Mouse (Mus musculus) left cerebral cortex, postnatal 10 days (tissue): Measurements from ENCODE around the gene Gm5105. TPM values are rescaled to one million over a fixed set of nuclear protein-coding genes. Genes with fewer than 3 reads are reported as not detected.

ENCODE experiments used
- total RNA-seq, 2 experiments: library from RNA; stranded (reverse); gene quantifications; 2 replicates each; pipeline ENCODE4 v1.2.3; 2021

Gene Gm5105
- total RNA-seq, 2 experiments from 2014 or later = not detected

Other genes with a start within 250 kb of the Gm5105 start
- 100 to 1,000 TPM; 180 to 201 TPM for gene H2afz, start 202.9 kb downstream of the Gm5105 start, total RNA-seq
- gene Dnajb14, start 199.7 kb downstream of the Gm5105 start, total RNA-seq = 10 to 100 TPM; 39.1 to 41.5 TPM
- gene Lamtor3, start 148.9 kb downstream of the Gm5105 start, total RNA-seq = 10 to 100 TPM; 66.2 to 68.8 TPM
- 1 to 10 TPM; 2.4 to 4.0 TPM for gene Dapp1, start 85.8 kb downstream of the Gm5105 start, total RNA-seq
- 1 to 10 TPM; 1.7 to 3.9 TPM for gene 1110002E22Rik, start 2.3 kb downstream of the Gm5105 start, total RNA-seq
- gene Trmt10a, start 76.1 kb upstream of the Gm5105 start, total RNA-seq = 1 to 10 TPM; 4.1 to 7.7 TPM
- 1 to 10 TPM; 4.4 to 4.9 TPM for gene Mttp, start 77.6 kb upstream of the Gm5105 start, total RNA-seq
- gene 4930579F01Rik, start 126.4 kb upstream of the Gm5105 start, total RNA-seq = not detected
- gene Adh7, start 150.4 kb upstream of the Gm5105 start, total RNA-seq = under 1 TPM; 0.10 to 0.49 TPM
- 1 to 10 TPM; 2.0 to 3.4 TPM for gene Adh1, start 193.6 kb upstream of the Gm5105 start, total RNA-seq
- gene Adh6a, start 245.9 kb upstream of the Gm5105 start, total RNA-seq = not detected